Mouse (Mus musculus) MEL (cell line): Measurements from ENCODE around the gene Rpl26. TPM values are rescaled to one million over a fixed set of nuclear protein-coding genes. Genes with fewer than 3 reads are reported as not detected.

Experiments used
- DNase-seq: peaks from one replicate; pipeline ENCODE4 v3.0.0; 2011; ENCODE audit warnings: low read depth, low spot score
- H3K27ac ChIP-seq: 2 replicates; pipeline ENCODE4 v1.5.1; 2012; ENCODE audit warnings: low read depth, mild to moderate bottlenecking, control low read depth, low read length, moderate library complexity; ENCODE audit not compliant: control insufficient read depth
- H3K27me3 ChIP-seq, 2 experiments: fragments of 150-350 bp in 1 of 2; sonication (generic) in 1 of 2; 2 replicates each; pipeline ENCODE4 v1.6.1; 2012; ENCODE audit warnings: low read length in 2 of 2, mild to moderate bottlenecking in 2 of 2, improper control_type of control experiment in 1 of 2, moderate library complexity in 1 of 2; ENCODE audit not compliant: insufficient read depth in 2 of 2, control insufficient read depth in 1 of 2
- H3K36me3 ChIP-seq, 2 experiments: 2 replicates each; pipeline ENCODE4 v1.6.1; 2012 to 2014; ENCODE audit warnings: low read length in 2 of 2, improper control_type of control experiment in 1 of 2, inconsistent platforms in 1 of 2, mild to moderate bottlenecking in 1 of 2; ENCODE audit not compliant: insufficient read depth in 2 of 2, control insufficient read depth in 1 of 2
- H3K4me1 ChIP-seq, 2 experiments: fragments of 150-350 bp in 1 of 2; sonication (generic) in 1 of 2; 2 replicates each; pipeline ENCODE4 v1.6.1; 2012; ENCODE audit warnings: low read length in 2 of 2, improper control_type of control experiment in 1 of 2, mild to moderate bottlenecking in 1 of 2; ENCODE audit not compliant: insufficient read depth in 2 of 2, control insufficient read depth in 1 of 2
- H3K4me3 ChIP-seq, 2 experiments: fragments of 150-350 bp in 1 of 2; sonication (generic) in 1 of 2; 2 replicates each; pipeline ENCODE4 v1.5.1; 2012; ENCODE audit warnings: low read depth in 2 of 2, low read length in 2 of 2, mild to moderate bottlenecking in 2 of 2, moderate library complexity in 2 of 2, control low read depth in 1 of 2, improper control_type of control experiment in 1 of 2; ENCODE audit not compliant: control insufficient read depth in 1 of 2, insufficient read depth in 1 of 2
- H3K79me2 ChIP-seq: 2 replicates; pipeline ENCODE4 v1.6.1; 2012; ENCODE audit warnings: mild to moderate bottlenecking, low read length, moderate library complexity; ENCODE audit not compliant: control insufficient read depth, poor library complexity, insufficient read depth
- H3K9ac ChIP-seq: 2 replicates; pipeline ENCODE4 v1.6.1; 2012; ENCODE audit warnings: low read depth, mild to moderate bottlenecking, control low read depth, low read length, moderate library complexity; ENCODE audit not compliant: control insufficient read depth, poor library complexity, severe bottlenecking
- H3K9me3 ChIP-seq: fragments of 150-350 bp; sonication (generic); replicated peaks from 2 replicates; pipeline ENCODE4 v1.6.1; 2012; ENCODE audit warnings: mild to moderate bottlenecking, low read length, improper control_type of control experiment, moderate library complexity; ENCODE audit not compliant: insufficient read depth
- BHLHE40 ChIP-seq: IDR thresholded peaks from 2 replicates; pipeline ENCODE4 v1.6.1; 2012; ENCODE audit warnings: low read depth, mild to moderate bottlenecking, inconsistent platforms, low read length, improper control_type of control experiment, borderline replicate concordance
- CHD2 ChIP-seq: IDR thresholded peaks from 2 replicates; pipeline ENCODE4 v1.6.1; 2011; ENCODE audit warnings: low read length, improper control_type of control experiment
- CTCF ChIP-seq, 3 experiments: IDR thresholded peaks in 2 of 3; conservative IDR thresholded peaks in 1 of 3; 2 replicates each; pipeline ENCODE4 v1.5.1; 2011 to 2012; ENCODE audit warnings: low read length in 3 of 3, low read depth in 2 of 3, mild to moderate bottlenecking in 2 of 3, improper control_type of control experiment in 1 of 3, inconsistent platforms in 1 of 3, mixed read lengths in 1 of 3, moderate library complexity in 1 of 3; ENCODE audit not compliant: control insufficient read depth in 1 of 3, insufficient read depth in 1 of 3, poor library complexity in 1 of 3, severe bottlenecking in 1 of 3
- E2F4 ChIP-seq: IDR thresholded peaks from 2 replicates; pipeline ENCODE4 v1.6.1; 2011; ENCODE audit warnings: low read depth, low read length, improper control_type of control experiment, borderline replicate concordance
- ELF1 ChIP-seq: IDR thresholded peaks from 2 replicates; pipeline ENCODE4 v1.6.1; 2014; ENCODE audit warnings: low read depth, mild to moderate bottlenecking, inconsistent platforms, low read length, improper control_type of control experiment, moderate library complexity
- EP300 ChIP-seq, 2 experiments: IDR thresholded peaks; 2 replicates each; pipeline ENCODE4 v1.6.1; 2011; ENCODE audit warnings: improper control_type of control experiment in 2 of 2, low read length in 2 of 2, low read depth in 1 of 2, mild to moderate bottlenecking in 1 of 2
- GABPA ChIP-seq: IDR thresholded peaks from 2 replicates; pipeline ENCODE4 v1.6.1; 2012; ENCODE audit warnings: low read depth, mild to moderate bottlenecking, inconsistent platforms, low read length, improper control_type of control experiment, moderate library complexity
- GATA1 ChIP-seq: IDR thresholded peaks from 2 replicates; pipeline ENCODE4 v1.6.1; 2011; ENCODE audit warnings: low read depth, low read length, improper control_type of control experiment
- JUND ChIP-seq: IDR thresholded peaks from 2 replicates; pipeline ENCODE4 v1.6.1; 2011; ENCODE audit warnings: low read depth, mild to moderate bottlenecking, improper control_type of control experiment, low read length
- MAFK ChIP-seq: IDR thresholded peaks from 2 replicates; pipeline ENCODE4 v1.6.1; 2011; ENCODE audit warnings: low read depth, mild to moderate bottlenecking, low read length, improper control_type of control experiment, borderline replicate concordance
- MEF2A ChIP-seq: IDR thresholded peaks from 2 replicates; pipeline ENCODE4 v1.6.1; 2014; ENCODE audit warnings: low read depth, mild to moderate bottlenecking, inconsistent platforms, low read length, improper control_type of control experiment; ENCODE audit not compliant: poor library complexity, insufficient replicate concordance, severe bottlenecking; ENCODE audit errors: extremely low read depth
- MXI1 ChIP-seq: IDR thresholded peaks from 2 replicates; pipeline ENCODE4 v1.6.1; 2011; ENCODE audit warnings: mild to moderate bottlenecking, low read depth, low read length, improper control_type of control experiment
- MYC ChIP-seq: IDR thresholded peaks from 2 replicates; pipeline ENCODE4 v1.6.1; 2011; ENCODE audit warnings: low read depth, mild to moderate bottlenecking, low read length, improper control_type of control experiment, moderate library complexity
- NELFE ChIP-seq: IDR thresholded peaks from 2 replicates; pipeline ENCODE4 v1.6.1; 2011; ENCODE audit warnings: low read depth, low read length, improper control_type of control experiment
- NRF1 ChIP-seq: IDR thresholded peaks from 2 replicates; pipeline ENCODE4 v1.6.1; 2014; ENCODE audit warnings: low read depth, mild to moderate bottlenecking, inconsistent platforms, low read length, improper control_type of control experiment, moderate library complexity; ENCODE audit not compliant: poor library complexity, insufficient read depth, severe bottlenecking
- POLR2AphosphoS2 ChIP-seq: IDR thresholded peaks from 2 replicates; pipeline ENCODE4 v1.6.1; 2011; ENCODE audit warnings: low read length, improper control_type of control experiment
- POLR2AphosphoS5 ChIP-seq: IDR thresholded peaks from 2 replicates; pipeline ENCODE4 v1.6.1; 2012; ENCODE audit warnings: low read depth, borderline replicate concordance, mild to moderate bottlenecking, inconsistent platforms, low read length, moderate library complexity, mixed read lengths
- RAD21 ChIP-seq: IDR thresholded peaks from 2 replicates; pipeline ENCODE4 v1.6.1; 2011; ENCODE audit warnings: mild to moderate bottlenecking, low read depth, low read length, improper control_type of control experiment
- SIN3A ChIP-seq: IDR thresholded peaks from 2 replicates; pipeline ENCODE4 v1.6.1; 2012; ENCODE audit warnings: low read length, improper control_type of control experiment, inconsistent platforms
- TAL1 ChIP-seq: IDR thresholded peaks from 2 replicates; pipeline ENCODE4 v1.6.1; 2012; ENCODE audit warnings: mild to moderate bottlenecking, inconsistent platforms, low read length, moderate library complexity, mixed read lengths
- TBP ChIP-seq: IDR thresholded peaks from 2 replicates; pipeline ENCODE4 v1.8.0; 2011; ENCODE audit warnings: low read depth, low read length, improper control_type of control experiment
- TCF12 ChIP-seq: IDR thresholded peaks from 2 replicates; pipeline ENCODE4 v1.6.1; 2014; ENCODE audit warnings: low read depth, mild to moderate bottlenecking, inconsistent platforms, low read length, improper control_type of control experiment, moderate library complexity
- USF2 ChIP-seq, 2 experiments: IDR thresholded peaks; 2 replicates each; pipeline ENCODE4 v1.6.1; 2011 to 2012; ENCODE audit warnings: improper control_type of control experiment in 2 of 2, low read length in 2 of 2, borderline replicate concordance in 1 of 2, inconsistent platforms in 1 of 2, low read depth in 1 of 2, mild to moderate bottlenecking in 1 of 2; ENCODE audit not compliant: insufficient read depth in 1 of 2
- ZKSCAN1 ChIP-seq: IDR thresholded peaks from 2 replicates; pipeline ENCODE4 v1.6.1; 2012; ENCODE audit warnings: low read depth, mild to moderate bottlenecking, inconsistent platforms, low read length, improper control_type of control experiment, moderate library complexity
- ZMIZ1 ChIP-seq: IDR thresholded peaks from 2 replicates; pipeline ENCODE4 v1.6.1; 2012; ENCODE audit warnings: low read depth, mild to moderate bottlenecking, inconsistent platforms, low read length, improper control_type of control experiment, moderate library complexity
- ZNF384 ChIP-seq: IDR thresholded peaks from 2 replicates; pipeline ENCODE4 v1.6.1; 2012; ENCODE audit warnings: low read depth, mild to moderate bottlenecking, inconsistent platforms, low read length, improper control_type of control experiment
- polyA plus RNA-seq, 2 experiments: library from polyadenylated mRNA; stranded (reverse) in 1 of 2; unstranded in 1 of 2; fragments of >175 nt in 1 of 2; fragments of >200 nt in 1 of 2; gene quantifications; 2 replicates each; pipeline versions ENCODE4 v1.2.1 to v1.2.4; 2012; ENCODE audit warnings: low replicate concordance in 2 of 2, low read depth in 1 of 2; ENCODE audit not compliant: insufficient read length in 2 of 2, insufficient read depth in 1 of 2, missing spikeins in 1 of 2
- total RNA-seq: library from RNA; depleted of rRNA; stranded (reverse); fragments of 300-350 nt; gene quantifications from 2 replicates; pipeline ENCODE4 v1.2.3, GENCODE M21; 2012

Gene Rpl26
- total and polyA plus RNA-seq, 3 experiments = 3,167 to 5,512 TPM; not detected in 1

DNA sequence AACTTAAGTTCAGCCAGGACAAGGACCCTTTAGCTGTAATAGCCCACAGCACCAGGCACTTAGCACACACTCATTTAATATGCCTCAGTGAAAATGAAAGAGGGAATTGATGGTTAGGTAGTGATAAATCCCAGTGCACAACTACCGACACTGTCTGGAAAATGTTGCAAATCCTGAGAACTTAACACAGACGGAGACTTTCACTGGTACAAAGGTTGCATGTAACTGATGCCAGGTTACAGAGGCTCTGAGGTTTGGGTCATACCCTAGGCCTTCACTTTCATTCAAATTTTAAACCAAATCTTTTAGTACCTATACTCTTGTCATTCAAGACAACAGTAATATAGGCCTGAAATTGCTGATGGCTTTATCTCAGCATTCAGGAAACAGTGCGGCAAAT, 44.1 kb upstream of the Rpl26 start:
- TF ChIP-seq TCF12 (no peak), MAFK (no peak), MYC (no peak), TBP (no peak), USF2 (IDR thresholded peaks at IDR 0.05; ENCODE audit: borderline replicate concordance in 1 of 2, insufficient read depth in 1 of 2, low read depth in 1 of 2, low read length in 2 of 2) (no peak), ZNF384 (no peak), POLR2AphosphoS5 (no peak), MEF2A (no peak), RAD21 (no peak), CTCF (IDR thresholded peaks at IDR 0.05 in 2 of 3, conservative IDR thresholded peaks at IDR 0.05 in 1 of 3; ENCODE audit: control insufficient read depth in 1 of 3, insufficient read depth in 1 of 3, low read depth in 2 of 3, low read length in 3 of 3, poor library complexity in 1 of 3, severe bottlenecking in 1 of 3) (no peak), NRF1 (no peak), SIN3A (no peak), EP300 (IDR thresholded peaks at IDR 0.05; ENCODE audit: low read depth in 1 of 2, low read length in 2 of 2) (no peak), TAL1 (no peak), POLR2AphosphoS2 (no peak), GABPA (no peak), JUND (no peak)
- no peak for DNase-seq
- Histone ChIP-seq H3K27ac (no peak overlapping the region), H3K4me3 (no peak overlapping the region), H3K9me3 (no peaks in the 10 kb centered on the region), H3K9ac (no peak overlapping the region), H3K4me1 (peaks cover 5 to 26% of the 10 kb centered on the region in 2 experiments), H3K79me2 (peaks cover 5% of the 10 kb centered on the region), H3K27me3 (no peaks in the 10 kb centered on the region), H3K36me3 (peaks cover 0 to 19% of the 10 kb centered on the region in 2 experiments; a peak in 2 of 4 replicates)

DNA sequence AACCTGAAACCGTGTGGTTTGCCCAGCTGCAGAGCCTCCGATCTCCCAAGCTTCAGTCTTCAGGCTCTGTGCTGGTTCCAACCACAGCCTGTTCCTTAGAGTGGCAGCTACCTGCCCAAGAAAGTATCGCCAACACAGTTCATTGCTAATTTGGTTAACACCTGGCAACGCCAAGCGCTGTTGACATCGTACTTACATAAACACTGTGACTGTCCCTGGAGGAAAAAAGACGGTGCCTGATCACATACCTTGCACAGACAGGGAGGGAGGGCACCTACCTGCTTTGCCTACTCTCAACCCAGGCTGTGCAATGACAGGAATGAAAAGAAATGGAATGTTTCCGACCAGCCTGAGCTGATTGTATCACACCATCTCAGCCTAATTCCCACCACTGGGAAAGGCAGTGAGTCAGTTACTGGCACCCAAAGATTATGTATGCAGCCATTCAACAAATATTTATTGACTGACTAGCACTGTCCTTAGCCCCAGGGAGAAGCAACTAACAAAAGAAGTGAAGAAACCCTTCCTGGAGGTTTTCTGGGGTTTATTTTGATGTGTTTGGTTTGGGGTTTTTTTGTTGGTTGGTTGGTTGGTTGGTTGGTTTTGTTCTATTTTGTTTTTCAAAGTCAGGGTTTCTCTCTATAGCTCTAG, 41.3 kb upstream of the Rpl26 start:
- H3K9me3 ChIP-seq = no peaks in the 10 kb centered on the region
- no peak for TF ChIP-seq SIN3A
- TF ChIP-seq ZKSCAN1 = no peak
- TF ChIP-seq GATA1 = no peak
- TF ChIP-seq ELF1 = no peak
- no peak for TF ChIP-seq CHD2
- TF ChIP-seq MEF2A = no peak
- no peak for TF ChIP-seq ZMIZ1
- no peak for TF ChIP-seq MXI1
- no peak for TF ChIP-seq NELFE
- no peak for TF ChIP-seq BHLHE40
- no peak for TF ChIP-seq E2F4
- TF ChIP-seq, all 39 proteins: peak for 0
- Histone ChIP-seq H3K36me3 (peaks cover 0 to 15% of the 10 kb centered on the region in 2 experiments; a peak in 2 of 4 replicates), H3K79me2 (no peaks in the 10 kb centered on the region), H3K9ac (no peak overlapping the region), H3K27me3 (no peaks in the 10 kb centered on the region), H3K27ac (no peak overlapping the region), H3K4me3 (no peak overlapping the region), H3K4me1 (peaks cover 0 to 20% of the 10 kb centered on the region in 2 experiments; a peak in 3 of 4 replicates)
- no peak for DNase-seq
